Mouse (Mus musculus): Measurements from ENCODE around the gene Nbr1.
"Not testable (repeated sequence)": the region's sequence is repeated elsewhere in the genome, so short reads cannot be mapped to it uniquely, and the experiment has no call there.

Nbr1 gene

DNA sequence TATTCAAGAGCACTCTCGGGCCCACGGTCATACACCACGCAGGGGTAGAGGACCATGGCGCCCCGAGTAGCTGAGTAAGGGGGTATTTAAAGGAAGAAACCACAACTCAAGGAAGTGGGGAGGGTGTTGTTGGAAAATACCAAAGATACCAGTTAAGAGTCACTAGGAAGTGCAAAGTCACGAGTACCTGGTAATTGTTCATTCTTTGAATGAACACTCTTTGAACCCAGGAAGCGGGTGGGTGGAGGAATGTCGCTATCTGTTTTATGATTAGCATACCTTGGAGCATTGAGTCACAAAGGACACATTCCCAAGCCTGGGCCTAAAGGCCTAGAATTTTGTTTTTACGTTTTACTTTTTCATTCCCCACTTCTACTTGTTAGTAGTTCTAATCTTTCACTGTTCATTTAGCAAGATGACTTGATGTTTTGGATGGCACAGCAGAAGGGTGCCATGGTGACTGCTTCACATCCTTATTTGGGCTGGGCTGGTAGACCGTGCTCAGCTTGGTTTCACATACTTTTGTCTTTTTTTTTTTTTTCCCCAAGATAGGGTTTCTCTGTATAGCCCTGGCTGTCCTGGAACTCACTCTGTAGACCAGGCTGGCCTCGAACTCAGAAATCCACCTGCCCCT lies 68.2 kb downstream of the Nbr1 start:
- in situ Hi-C loops (cut with MboI, MseI), result not testable (repeated sequence)

DNA sequence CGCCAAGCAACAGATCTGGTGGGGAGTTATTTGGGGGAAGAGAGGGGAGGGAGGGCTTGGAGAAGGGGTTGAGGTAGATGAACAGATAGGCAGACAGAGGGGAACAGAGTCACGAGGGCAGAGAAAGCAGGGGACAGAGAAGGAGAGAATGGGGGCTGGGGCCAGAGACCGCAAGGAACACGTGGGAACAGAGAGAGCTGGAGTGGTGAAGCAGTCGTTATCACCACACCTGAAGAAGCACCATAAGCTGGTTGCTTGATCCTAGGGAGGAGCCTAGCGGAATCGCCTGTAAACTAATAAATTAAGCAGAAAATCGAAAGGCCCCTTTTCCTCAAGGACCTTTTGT lies 74.7 kb downstream of the Nbr1 start:
- in situ Hi-C loops (cut with MboI, MseI), result no loop called here

DNA sequence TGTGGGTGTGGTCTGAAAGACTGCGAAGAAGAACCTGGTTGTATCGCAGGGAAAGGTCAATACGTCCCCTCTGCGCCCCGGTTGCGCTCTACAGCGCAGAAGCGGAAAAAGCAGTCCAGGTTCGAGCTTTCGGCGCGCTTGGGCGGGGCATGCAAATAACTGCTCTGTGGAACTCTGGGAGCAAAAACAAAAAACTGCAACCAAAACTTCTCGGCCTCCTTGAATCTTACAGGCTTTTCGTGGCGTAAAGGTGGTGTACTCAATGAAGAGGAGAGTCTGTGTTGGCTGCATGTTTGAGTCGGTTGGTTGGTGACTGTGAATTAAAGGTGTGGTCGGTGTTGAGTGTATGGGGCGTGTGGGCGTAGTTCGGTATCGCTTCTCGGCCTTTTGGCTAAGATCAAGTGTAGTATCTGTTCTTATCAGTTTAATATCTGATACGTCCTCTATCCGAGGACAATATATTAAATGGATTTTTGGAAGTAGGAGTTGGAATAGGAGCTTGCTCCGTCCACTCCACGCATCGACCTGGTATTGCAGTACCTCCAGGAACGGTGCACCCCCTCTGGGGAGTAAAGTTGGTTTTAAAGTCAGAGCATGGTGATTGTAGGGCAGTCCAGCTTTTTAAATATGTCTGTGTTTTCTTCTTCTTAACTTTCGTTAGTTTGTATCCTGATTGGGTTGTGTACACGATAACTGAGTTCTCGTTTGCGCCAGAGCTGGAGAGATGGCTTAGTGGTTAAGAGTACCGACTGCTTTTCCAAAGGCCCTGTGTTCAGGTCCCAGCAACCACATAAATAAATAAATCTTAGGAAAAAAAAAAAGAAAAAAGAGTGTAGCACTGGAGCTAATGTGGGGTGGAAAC lies 75.3 kb downstream of the Nbr1 start, which contains the start of gene Rdm1:
Gene Rdm1, plus strand, starts transcription at position 201 of the 862 bp plus-strand sequence.
- in situ Hi-C loops (cut with MboI, MseI), result no loop called here

DNA sequence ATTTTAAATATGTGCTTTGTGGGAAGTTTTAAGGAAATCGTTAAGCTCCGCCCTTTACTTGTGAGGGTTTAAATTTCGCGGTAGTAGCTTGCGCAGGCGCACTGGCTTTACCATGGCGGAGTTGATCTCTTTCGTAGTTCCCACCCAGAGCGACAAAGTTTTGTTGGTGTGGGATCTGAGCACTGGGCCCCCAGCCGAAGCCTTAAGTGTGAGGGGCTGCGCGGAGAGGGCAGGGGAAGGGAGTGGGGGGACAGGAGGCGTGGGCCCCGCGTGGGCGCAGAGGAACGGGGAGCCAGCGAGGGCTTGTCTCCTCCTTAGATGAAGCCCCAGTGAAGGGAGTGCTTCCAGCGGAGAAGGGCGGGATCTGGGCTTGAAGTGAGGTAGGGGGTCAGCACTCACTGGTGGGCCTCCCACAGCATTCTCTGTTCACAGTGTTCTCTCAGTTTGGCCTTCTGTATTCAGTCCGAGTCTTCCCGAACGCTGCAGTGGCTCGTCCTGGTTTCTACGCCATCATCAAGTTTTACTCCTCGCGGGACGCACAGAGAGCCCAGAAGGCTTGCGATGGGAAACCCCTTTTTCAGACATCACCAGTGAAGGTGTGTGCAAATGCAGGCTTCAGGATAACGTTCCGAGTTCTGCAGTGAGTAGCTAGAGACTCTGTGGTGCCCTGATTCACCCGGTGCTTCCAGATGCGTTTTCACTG lies 76.1 kb downstream of the Nbr1 start:
- in situ Hi-C loops (cut with MboI, MseI), result no loop called here

DNA sequence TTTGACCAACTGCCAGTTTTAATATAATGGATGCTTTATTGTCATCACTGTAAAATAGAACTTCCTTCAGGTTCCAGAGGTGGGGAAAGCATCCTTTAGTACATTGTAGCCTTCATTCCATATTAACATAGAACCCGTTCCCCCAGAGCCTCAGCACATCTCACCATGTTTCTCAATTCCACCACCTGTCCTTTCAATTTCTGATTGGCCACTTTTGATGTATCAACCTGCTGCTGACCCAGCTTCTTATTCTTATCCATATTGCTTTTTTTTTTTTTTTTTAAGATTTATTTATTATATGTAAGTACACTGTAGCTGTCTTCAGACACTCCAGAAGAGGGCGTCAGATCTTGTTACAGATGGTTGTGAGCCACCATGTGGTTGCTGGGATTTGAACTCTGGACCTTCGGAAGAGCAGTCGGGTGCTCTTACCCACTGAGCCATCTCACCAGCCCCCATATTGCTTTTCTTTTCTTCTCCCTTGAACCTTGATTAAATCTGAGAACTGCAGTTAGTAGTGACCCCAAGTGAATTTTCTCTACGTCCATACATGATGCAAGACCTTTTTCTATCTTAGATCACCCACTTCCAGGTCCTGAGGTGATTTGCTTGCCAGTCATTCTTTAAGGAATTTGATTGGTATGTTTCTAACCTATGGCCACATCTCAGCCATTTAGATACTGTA lies 76.9 kb downstream of the Nbr1 start:
- in situ Hi-C loops (cut with MboI, MseI), result not testable (repeated sequence)
